Mouse (Mus musculus) embryo, embryonic 11.5 days (tissue): ENCODE measurements around the gene Olfr483.

Experiments
- DNase-seq: peaks from one replicate; pipeline ENCODE4 v3.0.0-alpha.2; 2012; ENCODE audit warnings: low read depth, low spot score

Olfr483 gene

GRCm38 (mm10) chr7:108100549-108100948 is at the start of gene Olfr483:
TSS of gene Olfr483 (plus strand) at chr7:108100849.
- no peak for DNase-seq

GRCm38 (mm10) chr7:108067246-108067645 is 33.4 kb upstream of the Olfr483 start, which contains the start of gene Olfr480:
TSS of gene Olfr480 (minus strand) at chr7:108067346.
- no peak for DNase-seq

- no peak for DNase-seq
Observed at GRCm38 (mm10) chr7:108079555-108079954, 21.1 kb upstream of the Olfr483 start, which contains the start of gene Olfr481. TSS of gene Olfr481 (plus strand) at chr7:108079855.

GRCm38 (mm10) chr7:108097486-108097885 is 3.2 kb upstream of the Olfr483 start, which contains the start of gene Olfr482:
TSS of gene Olfr482 (minus strand) at chr7:108097586.
- DNase-seq, result no peak

- no peak for DNase-seq
Observed at GRCm38 (mm10) chr7:108120681-108121080, 20.0 kb downstream of the Olfr483 start.

GRCm38 (mm10) chr7:108121416-108121815 is 20.8 kb downstream of the Olfr483 start:
- no peak for DNase-seq

GRCm38 (mm10) chr7:108127349-108127748 is 26.7 kb downstream of the Olfr483 start, which contains the start of gene Olfr484:
TSS of gene Olfr484 (minus strand) at chr7:108127449.
- no peak for DNase-seq
